30 mouse cellular contexts compared by ENCODE assay signal in the genomic region with DNA sequence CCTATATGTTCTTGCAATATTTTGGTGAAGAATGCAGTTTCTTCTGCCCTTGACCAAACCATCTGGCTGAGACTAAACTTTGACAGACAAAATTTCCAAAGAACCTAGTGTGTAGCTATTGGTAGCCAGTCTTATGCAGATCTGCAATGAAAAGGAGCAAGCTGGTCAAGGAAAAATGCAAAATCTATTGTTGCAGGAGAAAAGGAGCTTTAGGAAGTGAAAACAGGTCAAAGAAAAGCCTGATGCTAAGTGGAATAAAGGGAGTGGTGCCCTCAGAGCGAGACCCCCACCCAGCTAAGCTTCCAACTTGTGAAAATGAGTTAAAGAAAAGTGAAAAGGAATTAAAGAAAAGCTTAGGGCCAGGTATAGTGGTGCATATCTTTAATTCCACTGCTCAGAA. TPM values are rescaled to one million over a fixed set of nuclear protein-coding genes. Genes with fewer than 3 reads are reported as not detected.
"Had no signal": no experiment of that assay in that cellular context is flagged by ENCODE, and none has a peak within 500 bp of the region (broad histone marks: within the 10 kb centered on the region; RNA-seq: fewer than 3 reads in every experiment).

No protein-coding gene starts in this region.

- DNase-seq: gastrocnemius, postnatal 14 days; gastrocnemius, postnatal 36 days; heart, adult 2 months; heart, postnatal 14 days; heart, postnatal 36 days; kidney, adult 11 months; kidney, adult 2 months; kidney, adult 9 months; kidney, postnatal 14 days; kidney, postnatal 36 days; layer of hippocampus, adult 9-11 months; left cerebral cortex, postnatal 4 days had no signal

- H3K4me3 ChIP-seq: heart, adult 2 months; heart, embryonic 13.5 days; heart, embryonic 15.5 days; hindbrain, embryonic 13.5 days; hindbrain, embryonic 15.5 days; kidney, embryonic 15.5 days; limb, embryonic 13.5 days; limb, embryonic 15.5 days; liver, embryonic 12.5 days had no signal

- H3K27me3 ChIP-seq: heart, embryonic 13.5 days; heart, embryonic 15.5 days; hindbrain, embryonic 13.5 days; hindbrain, embryonic 15.5 days; kidney, embryonic 15.5 days; limb, embryonic 13.5 days; limb, embryonic 15.5 days; liver, embryonic 12.5 days had no signal

- H3K36me3 ChIP-seq: heart, embryonic 13.5 days; heart, embryonic 15.5 days; hindbrain, embryonic 13.5 days; hindbrain, embryonic 15.5 days; kidney, embryonic 15.5 days; limb, embryonic 13.5 days; limb, embryonic 15.5 days; liver, embryonic 12.5 days had no signal

- H3K9me3 ChIP-seq: heart, embryonic 13.5 days; heart, embryonic 15.5 days; hindbrain, embryonic 13.5 days; hindbrain, embryonic 15.5 days; kidney, embryonic 15.5 days; limb, embryonic 13.5 days; limb, embryonic 15.5 days; liver, embryonic 12.5 days had no signal

- H3K27ac ChIP-seq: heart, adult 2 months; heart, embryonic 13.5 days; heart, embryonic 15.5 days; hindbrain, embryonic 13.5 days; hindbrain, embryonic 15.5 days; hindbrain, postnatal 0 days; kidney, embryonic 15.5 days; kidney, postnatal 0 days; limb, embryonic 13.5 days; limb, embryonic 15.5 days; liver, embryonic 12.5 days; liver, embryonic 14.5 days had no signal

- H3K9ac ChIP-seq: heart, embryonic 13.5 days; heart, embryonic 15.5 days; hindbrain, embryonic 13.5 days; hindbrain, embryonic 15.5 days; kidney, embryonic 15.5 days; limb, embryonic 13.5 days; limb, embryonic 15.5 days; liver, embryonic 12.5 days; liver, embryonic 14.5 days had no signal

- H3K4me1 ChIP-seq: heart, embryonic 13.5 days; heart, embryonic 15.5 days; hindbrain, embryonic 13.5 days; hindbrain, embryonic 15.5 days; kidney, embryonic 15.5 days; limb, embryonic 13.5 days; limb, embryonic 15.5 days; liver, embryonic 12.5 days had no signal

RNA-seq across cellular contexts. Expression of a gene that starts 28.1 kb away (rescaled TPM):
- total RNA-seq: hematopoietic stem cell, adult 5-6 weeks; hindbrain, postnatal 0 days; liver, adult 2 months had no signal
- polyA plus RNA-seq: gonadal fat pad, adult 2 months; heart, adult 2 months; heart, embryonic 13.5 days; heart, embryonic 15.5 days; heart, postnatal 0 days; intestine, embryonic 14.5 days; kidney, adult 2 months; kidney, postnatal 0 days; large intestine, adult 2 months; limb, embryonic 11.5 days; limb, embryonic 13.5 days; limb, embryonic 15.5 days; liver, adult 2 months; liver, embryonic 12.5 days; liver, embryonic 14.5 days had no signal
